Mouse (Mus musculus) lung, postnatal 10 days (tissue): ENCODE data around the gene Gapdh.

Source experiments
- DNase-seq: peaks from one replicate; pipeline ENCODE4 v3.0.0; 2021

Gapdh gene

DNA sequence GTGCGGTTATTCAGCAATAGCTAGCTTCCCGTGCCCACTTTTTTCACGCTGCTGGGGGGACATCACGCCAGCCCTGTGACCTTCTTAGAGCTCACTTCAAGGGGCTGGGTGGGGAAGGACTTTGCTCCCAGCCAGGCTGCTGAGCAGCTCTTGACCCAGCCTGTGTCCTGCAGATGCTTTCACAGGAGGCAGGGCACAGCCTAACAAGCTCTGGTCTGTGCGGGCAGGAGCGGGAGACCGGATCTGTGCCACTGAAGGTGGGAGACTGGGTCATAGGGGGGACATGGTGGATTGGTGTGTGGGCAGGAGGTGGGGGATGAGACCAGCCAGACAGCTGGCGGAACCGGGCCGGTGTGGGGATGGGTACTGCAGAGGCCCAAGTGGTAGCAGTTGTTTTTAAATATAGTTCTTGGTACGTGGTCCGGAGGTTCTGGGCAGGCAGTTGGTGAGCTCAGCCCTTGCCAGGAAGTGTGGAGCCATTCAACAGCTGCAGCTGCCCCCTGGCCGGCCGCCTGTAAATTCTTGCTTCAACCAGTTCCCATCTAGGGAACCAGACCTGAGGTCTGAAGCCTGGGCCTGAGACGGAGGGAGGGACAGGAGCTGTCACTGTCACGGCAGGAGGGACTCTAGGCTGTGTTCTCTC lies 17.2 kb downstream of the Gapdh start:
- DNase-seq, result peak; percentile 73

DNA sequence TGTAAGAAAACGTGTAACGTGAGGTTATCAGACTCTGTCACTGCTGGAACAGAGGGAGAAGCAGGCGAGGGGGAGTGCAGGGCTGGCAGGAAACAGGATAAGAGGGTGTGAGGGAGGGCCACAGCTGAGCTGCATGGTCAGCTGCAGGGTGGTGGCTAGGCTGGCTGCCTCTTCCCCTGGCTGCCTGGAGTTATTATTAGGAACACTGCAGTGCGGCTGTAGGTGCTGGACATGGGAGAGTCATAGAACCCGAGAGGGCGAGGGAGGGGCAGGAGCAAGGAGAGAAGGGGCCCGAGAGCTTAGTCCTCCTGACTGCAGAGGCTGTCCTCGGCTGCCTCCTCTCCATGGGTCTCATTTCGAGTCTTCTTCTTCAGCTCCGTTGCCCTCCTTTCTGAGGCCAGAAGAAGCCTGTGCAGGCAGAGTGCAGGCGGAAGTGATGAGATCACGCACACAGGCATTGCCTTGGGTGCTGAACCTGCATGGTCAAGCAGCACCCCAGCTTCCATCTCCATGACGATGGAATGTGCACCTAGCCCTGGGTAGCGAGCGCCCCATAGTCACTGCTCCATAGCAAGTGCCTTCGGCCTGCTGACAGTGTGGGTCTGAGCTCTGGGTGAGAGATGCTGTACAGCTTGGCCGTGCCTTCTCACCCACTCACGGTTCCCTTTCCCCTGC lies 17.9 kb downstream of the Gapdh start:
- peak; percentile 64 for DNase-seq

DNA sequence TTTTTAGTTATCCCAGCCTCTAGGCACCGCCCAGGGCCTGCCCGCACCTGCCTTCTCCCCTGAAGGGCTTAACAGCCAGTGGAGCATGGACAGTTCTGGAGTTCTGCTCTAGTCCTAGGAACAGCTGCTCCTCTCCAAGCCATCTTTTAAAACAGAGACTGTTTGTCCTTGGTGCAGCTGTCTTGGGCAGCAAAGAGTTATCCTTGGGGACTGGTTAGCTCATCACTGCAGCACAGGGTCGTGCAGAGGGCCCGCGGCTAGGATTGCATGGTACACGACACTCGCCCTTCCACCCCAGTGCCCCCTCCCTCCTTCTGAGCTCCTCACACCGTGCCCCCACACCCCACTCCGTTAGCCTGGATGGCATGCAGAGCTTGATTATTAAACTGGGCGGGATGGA lies 18.9 kb downstream of the Gapdh start:
- DNase-seq, result no peak

- DNase-seq, result peak; percentile 52
These were observed 19.5 kb downstream of the Gapdh start for GRCm38 (mm10) chr6:125146797-125147196.

- no peak for DNase-seq
These were observed 20.1 kb downstream of the Gapdh start for GRCm38 (mm10) chr6:125146148-125146547.

DNA sequence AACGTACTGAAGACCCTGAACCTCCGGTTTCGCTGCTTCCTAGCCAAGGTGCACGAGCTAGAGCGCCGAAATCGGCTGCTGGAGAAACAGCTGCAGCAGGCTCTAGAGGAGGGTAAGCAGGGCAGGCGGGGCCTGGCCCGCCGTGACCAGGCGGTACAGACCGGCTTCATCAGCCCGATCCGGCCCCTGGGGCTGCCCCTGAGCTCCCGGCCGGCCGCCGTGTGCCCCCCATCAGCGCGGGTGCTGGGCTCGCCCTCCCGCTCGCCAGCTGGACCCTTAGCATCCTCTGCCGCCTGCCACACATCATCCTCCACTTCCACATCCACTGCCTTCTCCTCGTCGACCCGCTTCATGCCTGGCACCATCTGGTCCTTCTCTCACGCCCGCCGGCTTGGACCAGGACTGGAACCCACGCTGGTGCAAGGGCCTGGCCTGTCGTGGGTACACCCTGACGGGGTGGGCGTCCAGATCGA lies 20.8 kb downstream of the Gapdh start:
- DNase-seq, result peak; percentile 46

DNA sequence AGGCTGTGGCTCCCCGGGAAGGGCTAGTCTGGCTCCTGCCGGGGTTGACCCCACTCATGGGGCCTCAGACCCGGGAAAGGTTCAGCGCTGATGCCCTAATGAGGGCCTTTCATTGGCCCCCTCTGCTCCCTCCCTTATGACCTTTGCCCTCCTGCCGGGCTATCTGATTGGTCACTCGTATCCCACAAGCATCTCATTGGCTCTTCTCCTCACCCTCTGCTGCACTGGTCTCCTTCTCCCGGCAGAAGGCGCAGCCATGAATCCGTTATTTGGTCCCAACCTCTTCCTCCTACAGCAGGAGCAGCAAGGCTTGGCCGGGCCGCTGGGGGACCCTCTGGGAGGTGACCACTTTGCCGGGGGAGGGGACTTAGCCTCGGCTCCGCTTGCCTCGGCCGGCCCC lies 21.3 kb downstream of the Gapdh start, which contains the start of gene Iffo1:
Gene Iffo1 (plus strand): TSS at position 241 of the 400 bp plus-strand sequence.
- DNase-seq, result peak; percentile 96

DNA sequence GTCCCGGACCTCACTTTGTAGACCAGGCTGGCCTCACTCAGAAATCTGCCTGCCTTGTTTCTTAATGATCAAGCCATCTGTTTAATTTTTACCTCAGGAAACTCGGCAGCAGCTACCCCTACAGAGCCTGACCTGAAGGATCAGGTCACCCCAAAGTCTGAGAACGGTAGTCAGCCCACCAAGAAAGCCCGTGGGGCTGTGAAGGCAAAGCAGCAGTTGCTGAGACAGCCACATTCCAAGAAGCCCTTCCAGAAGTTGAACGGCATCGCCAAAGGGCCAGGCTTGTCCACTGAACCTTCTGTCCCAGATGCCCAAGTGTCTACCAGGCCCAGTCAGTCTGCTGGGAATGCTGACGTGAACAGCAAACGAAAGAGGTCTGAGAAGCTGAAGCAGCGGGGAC lies 22.4 kb downstream of the Gapdh start:
- DNase-seq, result no peak

DNA sequence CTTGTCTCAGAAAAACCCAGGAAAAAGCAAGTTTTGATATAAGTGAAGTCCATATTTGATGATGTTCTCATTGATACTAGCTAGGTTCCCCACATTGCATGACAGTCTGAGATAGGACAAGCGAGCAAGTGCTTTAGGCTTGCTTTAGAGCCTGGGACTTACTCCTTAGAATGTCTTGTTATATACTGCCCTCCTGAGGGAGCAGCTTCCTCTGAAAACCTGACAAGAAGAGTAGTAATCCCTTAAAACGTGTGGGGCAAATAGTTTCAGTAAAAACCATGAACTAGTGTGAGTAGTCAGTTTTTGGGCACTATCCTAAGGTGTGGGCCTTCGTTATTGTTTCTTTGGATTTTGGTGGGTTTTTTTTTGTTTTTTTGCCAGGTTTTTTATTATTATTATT lies 23.1 kb downstream of the Gapdh start:
- DNase-seq, result no peak

DNA sequence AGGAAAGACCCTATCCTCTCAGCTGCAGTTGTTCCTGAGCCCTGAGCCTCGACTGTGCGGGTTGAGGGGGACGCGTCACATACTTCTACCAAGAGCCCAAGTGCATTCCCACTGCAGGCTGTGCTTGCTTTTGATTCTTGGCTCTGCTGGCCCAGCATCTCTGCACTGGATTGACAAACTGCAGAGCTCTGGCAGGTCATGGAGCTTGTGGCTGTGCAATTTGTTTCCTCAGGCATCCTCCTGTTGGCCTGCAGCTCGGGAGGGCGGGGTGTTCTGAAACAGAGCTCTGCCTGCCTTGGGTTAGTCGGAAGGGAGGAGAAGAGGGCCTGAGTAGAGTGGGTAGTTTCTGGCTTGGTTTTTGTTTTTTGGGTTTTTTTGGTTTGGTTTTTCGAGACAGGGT lies 23.8 kb downstream of the Gapdh start:
- no peak for DNase-seq

DNA sequence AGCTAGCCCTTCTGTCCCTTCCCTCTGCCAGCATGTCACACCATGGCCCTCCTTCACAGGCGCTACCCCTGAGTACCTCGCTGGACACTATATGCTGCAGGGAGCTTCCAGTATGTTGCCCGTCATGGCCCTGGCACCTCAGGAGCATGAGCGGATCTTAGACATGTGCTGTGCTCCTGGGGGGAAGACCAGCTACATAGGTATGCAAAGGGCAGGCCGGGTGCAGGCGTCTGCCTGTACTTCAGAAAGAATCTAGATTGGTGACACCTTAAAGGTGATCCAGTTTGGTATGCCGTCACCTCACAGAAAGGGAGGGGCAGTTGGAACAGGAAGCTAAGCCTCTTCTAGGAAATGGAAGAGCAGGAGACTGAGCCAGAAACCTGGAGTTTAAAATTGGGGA lies 26.5 kb downstream of the Gapdh start:
- DNase-seq, result no peak

- DNase-seq, result peak; percentile 48
These were observed 29.1 kb downstream of the Gapdh start for GRCm38 (mm10) chr6:125137002-125137671.

DNA sequence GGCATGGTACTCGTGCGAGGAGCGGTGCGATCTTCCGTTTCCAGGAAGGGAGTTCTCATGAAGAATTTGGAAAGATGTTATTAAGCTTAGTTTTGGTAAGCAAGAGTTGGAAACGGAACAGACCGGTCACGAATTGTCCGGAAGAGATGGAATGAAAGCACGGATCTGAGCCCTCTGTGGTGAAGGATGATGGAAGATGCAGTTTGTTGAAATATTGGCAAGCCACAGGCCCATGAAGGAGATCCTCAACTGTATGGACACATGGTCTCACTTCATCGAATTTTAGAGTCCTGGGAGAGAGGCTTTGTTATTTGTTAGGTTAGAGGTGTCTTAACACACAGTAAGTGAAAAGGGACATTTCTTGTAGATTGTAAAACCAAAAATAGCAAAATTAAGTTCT lies 33.8 kb downstream of the Gapdh start:
- no peak for DNase-seq

GRCm38 (mm10) chr6:125131302-125132156 lies 34.7 kb downstream of the Gapdh start, which contains the start of gene Nop2:
Gene Nop2, plus strand, starts transcription at chr6:125131909.
- peak; percentile 93 for DNase-seq

DNA sequence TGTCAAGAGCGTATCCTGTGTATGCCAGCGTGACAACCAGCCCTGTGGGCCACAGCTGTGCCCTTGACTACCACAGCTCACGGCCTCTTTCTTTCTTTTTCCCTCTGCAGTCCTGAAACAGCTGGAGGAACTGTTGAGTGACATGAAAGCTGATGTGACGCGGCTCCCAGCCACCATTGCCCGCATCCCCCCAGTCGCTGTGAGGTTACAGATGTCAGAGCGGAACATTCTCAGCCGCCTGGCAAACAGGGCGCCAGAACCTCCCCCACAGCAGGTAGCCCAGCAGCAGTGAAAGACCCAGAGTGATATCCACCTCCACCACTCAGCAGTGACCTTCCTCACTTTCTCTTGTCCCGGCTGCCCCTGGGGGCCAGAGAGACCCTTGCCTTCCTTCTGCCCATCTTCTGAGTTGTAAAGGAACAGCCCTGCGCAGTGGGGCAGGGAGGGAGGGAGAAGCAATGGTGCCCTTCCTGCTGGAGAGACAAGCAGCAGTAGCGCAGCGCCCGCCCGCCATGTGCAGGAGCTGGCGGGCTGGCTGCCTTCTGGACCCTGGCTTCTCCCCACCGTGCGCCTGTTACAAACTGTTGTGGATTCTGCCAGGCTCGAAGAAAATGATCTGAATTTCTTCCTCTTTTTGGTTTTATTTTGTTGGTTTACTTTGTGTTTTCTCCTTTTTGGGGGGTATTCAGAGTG lies 36.4 kb downstream of the Gapdh start:
- no peak for DNase-seq

- DNase-seq, result no peak
These were observed 37.5 kb downstream of the Gapdh start for GRCm38 (mm10) chr6:125128724-125129123.

DNA sequence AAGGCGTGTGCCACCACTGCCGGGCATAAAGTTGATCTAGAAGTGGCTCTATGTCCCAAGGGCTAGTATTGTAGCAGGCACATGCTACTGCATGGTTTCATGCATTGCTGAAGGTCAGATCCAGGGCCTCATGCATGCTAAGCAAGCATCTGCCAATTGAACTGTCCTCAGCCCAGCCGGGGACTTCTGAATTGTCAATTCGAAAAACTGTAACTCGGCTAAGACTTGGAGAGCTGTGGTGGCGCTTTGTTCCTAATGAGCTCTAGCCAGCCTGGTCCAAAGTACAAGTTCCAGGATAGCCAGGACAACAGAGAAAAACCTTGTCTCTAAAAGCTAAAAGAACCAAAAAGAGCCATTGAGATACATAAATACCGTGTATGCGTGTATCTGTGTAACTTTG lies 46.9 kb downstream of the Gapdh start:
- no peak for DNase-seq

DNA sequence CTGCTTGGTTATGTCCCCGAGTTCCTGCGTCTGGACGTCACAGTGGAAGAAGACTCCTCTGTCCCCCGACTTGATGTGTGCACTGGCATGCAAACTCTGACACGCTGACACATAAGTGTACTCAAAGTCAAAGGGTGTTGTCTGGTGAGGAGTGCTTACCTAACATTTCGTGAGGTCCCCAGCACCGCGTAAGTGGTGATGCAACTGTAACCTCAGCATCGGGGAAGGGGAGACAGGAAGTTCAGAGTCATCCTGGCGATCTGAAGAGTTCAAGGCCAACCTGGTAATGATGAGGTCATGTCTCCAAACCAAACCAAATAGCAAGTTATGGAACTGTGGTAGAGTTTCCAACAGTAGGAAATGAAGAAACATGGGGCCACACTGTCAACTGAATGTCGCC lies 53.7 kb downstream of the Gapdh start:
- DNase-seq, result no peak
